Mouse (Mus musculus) CD4-positive helper T cell, adult 2 months (primary cell): ENCODE data around the gene Stk33.

Experiments
- DNase-seq: peaks from one replicate; pipeline ENCODE4 v3.0.0-alpha.2; 2012; ENCODE audit warnings: low read depth, missing footprints, low spot score

The Stk33 gene

GRCm38 (mm10) chr7:109357877-109358276, 81.0 kb downstream of the Stk33 start:
- DNase-seq = peak; percentile 2

DNA sequence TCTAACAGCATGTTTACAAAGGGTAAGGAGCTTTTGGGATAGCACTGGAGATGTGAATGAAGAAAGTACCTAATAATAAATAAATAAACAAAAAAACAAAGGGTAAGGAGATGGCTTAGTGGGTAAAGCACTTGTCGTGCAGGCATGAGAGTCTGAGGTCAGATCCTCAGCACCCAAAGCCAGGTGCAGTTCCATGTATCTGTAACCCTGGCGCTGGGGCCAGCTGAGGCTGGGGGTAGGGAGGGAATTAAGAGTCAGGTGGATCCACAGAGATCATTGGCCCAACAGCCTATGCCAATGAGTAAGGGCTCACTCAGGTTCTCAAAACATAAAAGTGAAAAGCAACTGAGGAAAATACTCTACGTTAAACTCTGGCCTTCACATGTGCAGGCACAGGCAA, 91.6 kb downstream of the Stk33 start:
- DNase-seq = no peak

- no peak for DNase-seq
These were observed 107.2 kb downstream of the Stk33 start for GRCm38 (mm10) chr7:109331722-109332121.

- no peak for DNase-seq
These were observed 110.1 kb downstream of the Stk33 start for GRCm38 (mm10) chr7:109328772-109329171.

DNA sequence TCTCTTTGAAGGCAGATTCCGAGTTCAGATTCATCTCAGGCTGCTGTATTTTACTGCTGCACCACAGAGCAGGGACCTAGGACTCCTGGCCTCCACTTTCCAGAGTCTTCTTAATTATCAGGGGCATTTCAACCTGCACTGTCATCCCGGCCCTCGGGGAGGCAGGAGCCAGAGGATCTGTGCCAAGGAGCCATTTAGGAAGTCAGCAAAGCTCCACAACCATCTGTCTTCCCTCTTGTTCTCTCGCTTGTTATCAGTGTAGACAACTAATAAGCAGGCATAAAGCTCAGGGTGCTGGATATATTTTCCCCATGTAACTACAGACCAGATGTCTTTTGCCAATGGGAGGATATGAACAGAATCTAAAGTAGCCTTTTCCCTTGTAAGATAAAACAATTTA, 112.1 kb downstream of the Stk33 start:
- no peak for DNase-seq

- no peak for DNase-seq
These were observed 113.2 kb downstream of the Stk33 start for GRCm38 (mm10) chr7:109325731-109326130.

- no peak for DNase-seq
These were observed 113.7 kb downstream of the Stk33 start for GRCm38 (mm10) chr7:109325169-109325568.

DNA sequence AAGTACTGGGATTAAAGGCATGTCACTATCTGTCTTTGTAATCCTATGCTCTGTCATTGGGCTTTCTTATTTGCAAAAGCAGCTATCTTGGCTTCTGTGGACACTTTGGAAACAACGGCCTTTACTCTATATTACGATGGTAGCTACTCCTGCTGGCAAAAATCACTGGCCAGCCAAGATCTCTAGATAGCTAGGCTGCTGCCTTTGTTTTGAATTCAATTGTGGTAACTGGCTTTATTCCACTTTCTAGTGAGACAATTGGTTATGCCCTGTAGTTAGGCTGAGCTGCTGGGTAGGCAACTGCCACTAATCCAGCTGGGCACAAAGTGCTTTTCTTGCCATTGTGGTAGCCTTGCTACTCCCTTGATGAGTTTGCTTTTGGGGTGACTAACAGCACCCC, 129.4 kb downstream of the Stk33 start:
- DNase-seq = no peak

DNA sequence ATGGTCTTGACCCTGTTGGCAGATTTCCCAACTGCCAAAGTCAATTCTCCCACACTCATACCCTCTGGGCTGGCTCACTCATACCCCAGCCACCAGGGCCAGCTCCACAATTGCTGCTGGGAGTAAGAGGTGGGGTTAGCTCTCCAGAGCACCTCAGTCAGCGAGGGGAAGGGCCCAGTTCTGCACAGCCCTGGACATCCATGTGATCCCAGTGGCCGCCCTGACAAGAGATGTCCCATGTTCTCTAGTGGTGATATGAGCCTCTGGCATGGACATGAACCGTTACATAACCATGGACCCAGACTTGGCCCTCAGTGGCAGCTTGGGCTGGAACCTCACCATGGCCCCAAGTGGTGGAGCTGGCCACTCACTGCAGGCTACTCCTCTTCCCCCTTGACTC, 143.1 kb downstream of the Stk33 start:
- no peak for DNase-seq

DNA sequence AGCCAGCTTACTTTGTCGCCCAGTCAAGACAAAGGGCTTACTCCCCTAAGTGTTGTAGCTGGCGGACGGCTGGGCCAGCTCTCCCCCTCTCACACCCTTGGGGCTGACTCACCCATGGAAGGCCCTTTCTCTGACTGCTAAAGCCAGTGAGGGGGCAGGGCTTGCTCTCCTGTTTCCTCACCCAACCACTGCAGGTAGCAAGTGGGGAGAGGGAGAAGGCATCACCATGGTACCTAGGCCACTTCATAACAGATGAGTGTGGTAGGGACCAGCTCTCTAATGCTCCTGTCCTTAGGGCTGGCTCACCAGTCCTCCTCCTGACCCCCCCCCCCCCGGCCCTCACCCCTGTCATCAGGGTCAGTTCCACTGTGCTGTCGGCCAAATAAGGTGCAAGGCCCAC, 143.5 kb downstream of the Stk33 start:
- DNase-seq = no peak

GRCm38 (mm10) chr7:109290501-109290900, 148.4 kb downstream of the Stk33 start:
- no peak for DNase-seq

- DNase-seq = no peak
These were observed 149.8 kb downstream of the Stk33 start for GRCm38 (mm10) chr7:109289106-109289505.

- no peak for DNase-seq
These were observed 156.8 kb downstream of the Stk33 start for GRCm38 (mm10) chr7:109282106-109282505.

- DNase-seq = no peak
These were observed 162.3 kb downstream of the Stk33 start for GRCm38 (mm10) chr7:109276622-109277021.

DNA sequence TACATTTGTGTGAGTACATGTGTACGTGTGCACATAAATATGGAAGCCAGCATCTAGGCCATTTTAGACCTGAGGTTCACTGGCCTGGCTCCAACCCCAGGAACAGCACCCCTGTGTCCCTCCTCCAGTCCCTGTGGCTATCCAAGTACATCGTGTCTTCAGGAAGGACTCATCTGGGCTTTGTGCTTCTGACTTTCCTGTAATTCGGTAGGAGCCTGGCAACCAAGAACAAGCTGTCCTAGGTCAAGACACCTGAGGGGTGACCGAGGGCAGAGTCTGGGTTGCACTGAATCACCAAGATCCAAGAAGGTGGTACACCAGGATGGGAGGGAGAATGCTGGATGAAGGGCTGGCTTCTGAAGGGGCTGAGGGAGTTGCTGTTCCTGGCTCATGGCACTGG, 163.0 kb downstream of the Stk33 start:
- DNase-seq = no peak

GRCm38 (mm10) chr7:109275151-109275550, 163.7 kb downstream of the Stk33 start:
- DNase-seq = no peak

GRCm38 (mm10) chr7:109274289-109274688, 164.6 kb downstream of the Stk33 start:
- DNase-seq = no peak

DNA sequence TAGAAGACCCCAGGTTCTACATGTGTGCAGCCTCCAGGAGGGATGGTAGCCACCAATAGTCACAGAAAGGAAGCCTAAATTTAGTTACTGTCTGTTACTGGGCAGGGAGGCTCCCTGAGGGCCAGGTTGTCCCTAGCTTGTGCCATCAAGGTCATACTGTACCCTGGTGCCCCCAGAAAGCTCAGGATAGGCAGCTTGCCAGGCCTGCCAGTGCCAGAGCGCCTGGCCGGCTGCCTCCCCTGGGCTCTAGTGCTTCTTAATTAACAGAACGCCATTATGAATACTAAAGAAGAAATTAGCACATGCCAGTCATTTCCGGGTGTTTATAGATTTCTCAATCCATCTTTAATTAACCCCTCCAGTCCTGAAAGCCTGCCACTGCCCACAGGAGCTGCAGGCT, 169.8 kb downstream of the Stk33 start:
- no peak for DNase-seq

GRCm38 (mm10) chr7:109267370-109267769, 171.5 kb downstream of the Stk33 start:
- no peak for DNase-seq

GRCm38 (mm10) chr7:109266181-109266580, 172.7 kb downstream of the Stk33 start:
- DNase-seq = no peak

DNA sequence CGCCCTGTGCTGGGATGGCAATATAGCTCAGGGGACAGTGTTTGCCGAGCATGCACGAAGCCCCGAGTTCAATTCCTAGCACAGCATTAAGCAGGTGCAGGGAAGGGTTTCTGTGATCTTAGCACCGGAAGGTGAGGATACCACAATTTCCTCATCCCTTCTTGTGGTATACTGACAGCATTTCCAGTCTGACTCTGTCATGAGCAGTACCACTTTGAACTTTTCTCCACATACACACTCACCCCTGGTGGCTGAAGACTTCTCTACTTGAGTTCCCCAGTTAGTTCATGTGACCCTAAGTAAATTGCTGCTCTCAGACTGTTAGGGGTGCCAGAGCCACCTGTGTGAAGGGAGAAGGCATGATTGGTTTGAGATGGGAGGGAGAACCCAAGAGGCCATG, 173.3 kb downstream of the Stk33 start:
- peak; percentile 62 for DNase-seq

GRCm38 (mm10) chr7:109255506-109256352, 183.2 kb downstream of the Stk33 start:
- DNase-seq = peak; percentile 17

DNA sequence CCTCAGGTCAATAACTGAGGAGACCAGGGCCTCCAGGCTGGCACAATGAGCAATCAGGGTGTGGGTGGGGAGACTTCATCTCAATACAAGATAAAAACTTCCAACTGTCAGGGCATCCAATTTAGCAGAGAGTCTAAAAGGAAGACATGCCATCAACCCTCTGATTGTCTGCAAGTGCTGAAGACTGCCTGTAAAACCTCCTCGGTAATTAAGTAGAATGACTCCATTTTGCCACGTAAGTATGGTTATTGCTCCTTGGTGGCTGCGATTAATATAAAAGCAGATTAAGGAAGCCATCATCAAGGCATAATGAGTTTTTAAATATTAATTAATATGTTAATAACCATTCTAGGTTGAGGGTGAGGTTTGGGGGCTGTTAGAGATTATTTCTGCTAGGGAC, 187.5 kb downstream of the Stk33 start:
- no peak for DNase-seq

DNA sequence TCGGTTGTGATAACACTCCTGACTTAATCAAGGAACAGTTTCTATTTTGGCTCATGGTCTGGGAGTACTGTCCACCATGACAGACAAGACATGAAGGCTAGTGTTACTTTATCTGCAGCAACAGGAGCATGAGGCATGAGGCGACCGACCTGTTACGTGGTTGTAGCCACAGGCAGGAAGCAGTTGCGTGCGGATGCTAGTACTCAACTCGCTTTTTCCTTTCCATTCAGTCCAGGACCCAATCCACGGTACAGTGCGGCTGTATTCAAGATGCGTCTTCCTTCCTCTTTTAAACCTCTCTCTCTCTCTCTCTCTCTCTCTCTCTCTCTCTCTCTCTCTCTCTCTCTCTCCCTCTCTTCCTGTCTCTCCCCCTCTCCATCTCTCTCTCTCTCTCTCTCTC, 194.1 kb downstream of the Stk33 start:
- DNase-seq = no peak
